Mouse (Mus musculus): Measurements from ENCODE around the gene C77080. TPM values are rescaled to one million over a fixed set of nuclear protein-coding genes. Genes with fewer than 3 reads are reported as not detected.

Gene C77080
- polyA plus RNA-seq, 1 experiment from 2014 or later = 4.6 TPM

DNA sequence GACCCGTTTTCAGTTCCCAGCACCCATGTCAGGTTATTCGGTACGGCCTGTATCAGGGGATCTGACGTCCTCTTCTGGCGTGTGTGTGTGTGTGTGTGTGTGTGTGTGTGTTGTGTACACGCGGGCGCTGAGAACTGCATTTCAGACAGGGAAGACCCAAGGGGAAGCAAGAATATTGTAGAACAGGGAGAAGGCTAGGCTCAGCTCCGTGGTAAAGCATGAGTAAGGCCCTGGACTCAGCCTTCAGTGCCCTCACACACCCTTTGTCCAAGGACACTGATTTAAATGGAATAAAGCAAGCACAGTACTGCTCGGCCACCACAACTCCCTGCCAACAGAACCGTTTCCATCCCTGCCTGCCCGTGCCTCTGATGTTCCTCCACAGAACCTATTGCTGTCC lies 70.7 kb downstream of the C77080 start:
- peaks cover 21% of the 10 kb centered on the region; the same call in 1 of the 2 replicates for H3K36me3 ChIP-seq
- H3K4me3 ChIP-seq = peak overlapping the region; percentile 90
- H3K9me3 ChIP-seq = no peaks in the 10 kb centered on the region
- peaks cover 26% of the 10 kb centered on the region for H3K4me1 ChIP-seq
- 3% methylated on average over 12 of the region's 12 CpGs for WGBS
- H3K27me3 ChIP-seq (replicated peaks) = no peaks in the 10 kb centered on the region
- no peak overlapping the region for H3K27ac ChIP-seq
- no peak for ATAC-seq (ENCODE audit: low FRiP score, low read depth)
- peak overlapping the region; percentile 88 for H3K4me2 ChIP-seq (replicated peaks)
- peak overlapping the region; percentile 87 for H3K9ac ChIP-seq

DNA sequence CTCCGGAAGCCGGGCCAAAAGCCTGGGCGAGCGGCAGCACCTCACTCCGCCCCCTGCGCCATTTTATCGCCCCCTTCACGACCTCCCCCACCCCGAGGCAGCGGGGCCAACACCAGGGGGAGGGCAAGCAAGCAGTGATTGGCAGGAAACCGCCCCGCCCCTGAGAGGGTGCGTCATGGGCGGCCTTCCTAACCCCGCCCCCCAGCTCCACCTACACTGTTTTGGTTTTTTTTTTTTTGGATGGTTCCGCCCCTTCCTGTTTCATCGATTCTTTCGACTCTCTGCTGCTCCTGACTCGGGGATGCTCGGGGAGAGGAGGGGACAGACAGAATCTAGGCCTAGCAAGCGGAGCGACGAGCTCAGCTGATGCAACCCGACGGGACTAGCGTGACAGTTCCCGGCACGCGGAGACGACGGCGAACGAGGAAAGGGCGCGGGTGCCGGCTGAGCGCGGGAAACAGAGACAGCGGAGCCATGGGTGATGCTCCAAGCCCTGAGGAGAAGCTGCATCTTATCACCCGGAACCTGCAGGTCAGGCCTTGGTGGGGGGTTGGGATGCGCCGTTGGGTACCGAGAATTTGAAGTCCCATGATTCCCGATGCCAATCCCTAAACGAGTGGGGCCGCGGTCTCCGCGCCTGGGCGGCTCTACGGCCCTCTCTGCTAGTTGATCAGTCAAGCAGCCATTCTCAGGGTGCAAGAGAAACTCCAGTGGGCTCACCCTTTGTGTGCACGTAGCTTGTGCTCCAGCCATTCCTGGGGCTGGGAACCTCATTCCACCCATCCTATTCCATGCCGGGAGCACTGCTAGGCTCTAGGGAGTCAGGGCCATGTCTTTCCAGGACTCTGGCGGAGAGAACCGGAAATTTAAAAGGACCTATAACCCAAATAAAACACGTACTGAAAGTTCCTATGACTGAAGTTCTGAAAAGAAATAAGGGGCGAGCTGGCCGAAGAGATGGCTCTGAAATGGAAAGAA lies 71.4 kb downstream of the C77080 start, which contains the start of the genes S100pbp and Yars:
TSS of gene S100pbp (minus strand) at position 186 of the 978 bp plus-strand sequence.
TSS of gene Yars (plus strand) at position 219 of the 978 bp plus-strand sequence.
- no peaks in the 10 kb centered on the region for H3K27me3 ChIP-seq (replicated peaks)
- peaks cover 26% of the 10 kb centered on the region for H3K4me1 ChIP-seq
- H3K27ac ChIP-seq = peak within 1 kb of the TSS; percentile 79
- H3K4me3 ChIP-seq = peak within 1 kb of the TSS; percentile 90
- H3K9ac ChIP-seq = peak within 1 kb of the TSS; percentile 87
- no peaks in the 10 kb centered on the region for H3K9me3 ChIP-seq
- ATAC-seq (ENCODE audit: low FRiP score, low read depth) = peak; percentile 87
- WGBS = 1% methylated on average over 58 of the region's 58 CpGs
- H3K4me2 ChIP-seq (replicated peaks) = peak within 1 kb of the TSS; percentile 88
- H3K36me3 ChIP-seq = peaks cover 19% of the 10 kb centered on the region; the same call in 1 of the 2 replicates

DNA sequence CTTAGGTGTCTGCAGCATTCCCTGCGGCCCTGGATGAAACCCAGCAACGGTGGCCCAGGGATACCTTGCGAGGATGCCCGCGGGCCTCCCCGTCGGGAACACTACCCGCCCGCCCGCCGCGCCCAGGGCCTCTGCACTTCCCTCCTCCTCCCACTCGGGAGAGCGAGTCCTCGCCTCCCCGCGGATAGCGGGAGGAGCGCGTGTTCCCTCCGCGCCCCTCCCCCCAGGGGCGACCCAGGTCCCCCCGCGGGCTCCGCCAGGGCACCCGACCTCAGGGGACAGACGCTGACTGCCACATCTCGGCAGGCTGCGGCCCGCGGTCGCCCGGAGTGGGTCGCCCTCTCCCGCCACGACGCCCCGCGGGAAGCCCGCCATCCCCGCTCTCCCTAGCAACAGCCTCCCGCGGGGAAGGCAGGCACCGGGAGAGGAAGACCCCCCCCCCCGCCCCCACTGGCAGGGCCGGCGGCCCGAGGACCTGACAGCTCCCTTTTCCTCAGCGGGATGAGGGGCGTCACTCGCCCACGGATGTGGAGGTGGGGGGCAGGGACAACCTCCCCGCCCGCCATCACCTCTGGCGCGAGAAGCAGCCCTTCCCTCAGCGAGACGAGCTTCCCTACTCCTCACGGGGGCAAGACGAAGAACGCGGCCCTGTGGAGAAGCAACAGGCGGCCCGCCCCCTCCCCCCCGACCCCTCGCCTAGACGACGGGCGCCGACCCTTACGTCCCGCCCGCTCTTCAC lies 72.2 kb downstream of the C77080 start:
- Histone ChIP-seq H3K4me3 (peak overlapping the region; percentile 90), H3K27ac (peak overlapping the region; percentile 79), H3K27me3 (replicated peaks) (no peaks in the 10 kb centered on the region), H3K4me2 (replicated peaks) (peak overlapping the region; percentile 88), H3K9me3 (no peaks in the 10 kb centered on the region), H3K9ac (peak overlapping the region; percentile 87), H3K36me3 (peaks cover 14% of the 10 kb centered on the region; the same call in 1 of the 2 replicates), H3K4me1 (peaks cover 26% of the 10 kb centered on the region)
- ATAC-seq (ENCODE audit: low FRiP score, low read depth) = peak; percentile 76
- under 1% methylated on average over 71 of the region's 74 CpGs for WGBS

DNA sequence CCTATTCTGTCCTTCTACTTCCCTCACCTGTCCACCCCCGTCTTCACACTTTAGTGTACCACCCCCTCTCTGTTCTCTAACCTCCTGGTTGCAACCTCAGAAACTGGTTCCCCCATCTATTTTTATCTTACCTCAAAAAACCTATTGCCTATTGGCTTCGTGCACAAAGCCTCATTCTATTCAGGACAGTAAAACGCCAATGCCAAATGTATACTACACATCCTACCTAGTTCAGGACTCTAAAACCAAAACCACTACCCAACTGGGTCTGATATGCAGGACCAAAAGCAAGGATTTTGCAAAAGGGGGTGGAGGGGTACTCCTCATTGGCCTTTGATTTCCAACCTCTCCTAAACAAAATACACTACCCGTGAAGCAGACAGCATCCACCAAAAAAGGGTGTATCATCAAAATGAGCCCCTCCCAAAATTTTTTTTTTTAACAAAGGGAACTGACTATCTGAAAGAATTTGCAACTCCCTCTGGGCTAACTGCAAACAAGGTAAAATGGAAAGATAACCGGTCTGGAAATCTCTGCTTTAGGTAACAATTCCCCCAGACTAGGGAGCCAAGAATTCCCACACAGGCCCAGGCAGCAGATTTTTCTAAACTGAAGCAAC lies 73.1 kb downstream of the C77080 start:
- H3K27me3 ChIP-seq (replicated peaks) = no peaks in the 10 kb centered on the region
- H3K27ac ChIP-seq = no peak overlapping the region

DNA sequence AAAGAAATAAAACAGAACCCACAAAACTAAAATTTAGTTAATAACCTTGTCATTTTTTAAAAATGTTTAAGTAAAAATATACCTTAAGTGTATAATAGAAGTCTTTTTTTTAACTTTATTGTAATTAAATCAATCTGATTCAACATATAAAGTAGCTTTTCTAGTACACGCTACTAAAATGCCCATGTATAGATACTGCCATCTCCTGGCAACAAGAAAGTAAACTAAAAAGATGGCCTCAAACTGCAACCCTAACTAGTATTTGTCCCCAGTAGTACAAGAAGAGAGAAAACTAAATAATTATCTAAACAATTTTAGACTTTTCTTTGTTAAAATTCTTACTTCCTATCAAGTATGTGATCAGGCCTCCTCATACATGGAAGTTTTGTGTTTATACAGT lies 81.6 kb downstream of the C77080 start:
- H3K36me3 ChIP-seq = peaks cover 45% of the 10 kb centered on the region
- H3K9me3 ChIP-seq = no peaks in the 10 kb centered on the region
- no peak for ATAC-seq (ENCODE audit: low FRiP score, low read depth)
- no peaks in the 10 kb centered on the region for H3K27me3 ChIP-seq (replicated peaks)
- no peak overlapping the region for H3K9ac ChIP-seq
- no peaks in the 10 kb centered on the region for H3K4me1 ChIP-seq
- 57% methylated on average over 1 of the region's 1 CpGs for WGBS
- H3K27ac ChIP-seq = no peak overlapping the region
- no peak overlapping the region for H3K4me2 ChIP-seq (replicated peaks)
- H3K4me3 ChIP-seq = no peak overlapping the region

More for the DNA sequence above, 73.1 kb downstream of the C77080 start:
- ATAC-seq (ENCODE audit: low FRiP score, low read depth) = no peak
- WGBS = 42% methylated on average over 5 of the region's 5 CpGs
- H3K9me3 ChIP-seq = no peaks in the 10 kb centered on the region
- peak overlapping the region; percentile 87 for H3K9ac ChIP-seq
- peak overlapping the region; percentile 90 for H3K4me3 ChIP-seq
- H3K36me3 ChIP-seq = peaks cover 10% of the 10 kb centered on the region; the same call in 1 of the 2 replicates
- H3K4me2 ChIP-seq (replicated peaks) = peak overlapping the region; percentile 88
- peaks cover 26% of the 10 kb centered on the region for H3K4me1 ChIP-seq

DNA sequence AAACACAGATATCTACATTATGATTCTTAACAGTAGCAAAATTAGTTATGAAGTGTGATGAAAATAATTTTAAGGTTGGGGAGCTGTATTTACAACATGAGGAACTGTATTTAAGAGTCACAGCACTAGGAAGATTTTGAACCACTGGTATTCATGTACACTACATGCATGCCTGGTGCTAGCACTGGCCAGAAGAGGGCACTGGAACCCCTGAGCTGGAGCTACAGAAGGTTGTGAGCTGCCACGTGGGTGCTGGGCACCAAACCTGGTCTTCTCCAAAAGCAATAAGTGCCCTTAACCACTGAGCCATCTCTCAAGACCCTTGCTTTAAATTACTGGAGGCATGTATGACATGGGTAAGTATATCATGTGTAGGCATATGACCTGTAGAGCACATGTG lies 88.7 kb downstream of the C77080 start:
- 74% methylated on average over 1 of the region's 1 CpGs for WGBS
- ATAC-seq (ENCODE audit: low FRiP score, low read depth) = no peak
- no peaks in the 10 kb centered on the region for H3K27me3 ChIP-seq (replicated peaks)

More for the DNA sequence above, 88.7 kb downstream of the C77080 start:
- no peak overlapping the region for H3K4me3 ChIP-seq
- no peaks in the 10 kb centered on the region for H3K4me1 ChIP-seq
- peaks cover 43% of the 10 kb centered on the region for H3K36me3 ChIP-seq
- no peak overlapping the region for H3K4me2 ChIP-seq (replicated peaks)
- no peaks in the 10 kb centered on the region for H3K9me3 ChIP-seq
- H3K9ac ChIP-seq = no peak overlapping the region
- no peak overlapping the region for H3K27ac ChIP-seq

Small RNA genes within 50 kb of the gene (microRNA-seq; reads per million reads assigned to microRNA genes)
- not detected for gene Gm22994

Other genes with a start within 250 kb of the C77080 start
- 17.2 and 17.3 TPM in 2 replicates for gene Rnf19b, start 203.1 kb downstream of the C77080 start, polyA plus RNA-seq (2016; fragmentation: Nextera tagmentation; extraction: Ambion mirVana)
- gene Tmem54, start 155.9 kb downstream of the C77080 start, polyA plus RNA-seq (2016; fragmentation: Nextera tagmentation; extraction: Ambion mirVana) = 0.68 and 0.79 TPM in 2 replicates
- gene Hpca, start 139.4 kb downstream of the C77080 start, polyA plus RNA-seq (2016; fragmentation: Nextera tagmentation; extraction: Ambion mirVana) = 19.8 and 21.3 TPM in 2 replicates
- gene Fndc5, start 124.4 kb downstream of the C77080 start, polyA plus RNA-seq (2016; fragmentation: Nextera tagmentation; extraction: Ambion mirVana) = 21.7 and 21.8 TPM in 2 replicates
- 20.5 and 21.6 TPM in 2 replicates for gene S100pbp, start 71.7 kb downstream of the C77080 start, polyA plus RNA-seq (2016; fragmentation: Nextera tagmentation; extraction: Ambion mirVana)
- gene Yars, start 71.6 kb downstream of the C77080 start, polyA plus RNA-seq (2016; fragmentation: Nextera tagmentation; extraction: Ambion mirVana) = 103 and 111 TPM in 2 replicates
- gene Sync, start 26.2 kb upstream of the C77080 start, polyA plus RNA-seq (2016; fragmentation: Nextera tagmentation; extraction: Ambion mirVana) = 1.7 and 1.9 TPM in 2 replicates
- 451 and 469 TPM in 2 replicates for gene Rbbp4, start 74.0 kb upstream of the C77080 start, polyA plus RNA-seq (2016; fragmentation: Nextera tagmentation; extraction: Ambion mirVana)
- gene Zbtb8os, start 74.3 kb upstream of the C77080 start, polyA plus RNA-seq (2016; fragmentation: Nextera tagmentation; extraction: Ambion mirVana) = 34.2 and 38.0 TPM in 2 replicates
- 12.5 and 15.4 TPM in 2 replicates for gene Zbtb8a, start 116.7 kb upstream of the C77080 start, polyA plus RNA-seq (2016; fragmentation: Nextera tagmentation; extraction: Ambion mirVana)
- gene Zbtb8b, start 179.4 kb upstream of the C77080 start, polyA plus RNA-seq (2016; fragmentation: Nextera tagmentation; extraction: Ambion mirVana) = 4.9 and 5.0 TPM in 2 replicates
- 31.9 and 33.1 TPM in 2 replicates for gene Bsdc1, start 200.2 kb upstream of the C77080 start, polyA plus RNA-seq (2016; fragmentation: Nextera tagmentation; extraction: Ambion mirVana)
- not detected in 2 replicates for gene Tssk3, start 229.6 kb upstream of the C77080 start, polyA plus RNA-seq (2016; fragmentation: Nextera tagmentation; extraction: Ambion mirVana)
- gene Fam229a, start 229.8 kb upstream of the C77080 start, polyA plus RNA-seq (2016; fragmentation: Nextera tagmentation; extraction: Ambion mirVana) = not detected in 2 replicates

All from neural tube, embryonic 12.5 days (tissue).